Mouse (Mus musculus): ENCODE results near the gene Amhr2. TPM values are rescaled to one million over a fixed set of nuclear protein-coding genes. Genes with fewer than 3 reads are reported as not detected.

Amhr2 gene
- polyA plus RNA-seq, 1 experiment: 0.08 TPM

GRCm38 (mm10) chr15:102420986-102421385 is 24.2 kb upstream of the Amhr2 start:
- TF ChIP-seq TAL1 (IDR thresholded peaks at IDR 0.05; ENCODE audit: low read length) (no peak), GATA1 (IDR thresholded peaks at IDR 0.05; ENCODE audit: low read length) (no peak)
- Histone ChIP-seq H3K27me3 (ENCODE audit: control insufficient read depth) (no peaks in the 10 kb centered on the region), H3K4me3 (replicated peaks) (no peak overlapping the region), H3K9me3 (ENCODE audit: control insufficient read depth, low read length) (no peaks in the 10 kb centered on the region), H3K4me1 (ENCODE audit: control insufficient read depth) (no peaks in the 10 kb centered on the region; the same call in 1 of the 2 replicates), H3K36me3 (ENCODE audit: control insufficient read depth) (peaks cover 79% of the 10 kb centered on the region)

- no peaks in the 10 kb centered on the region; the same call in 1 of the 2 replicates for H3K4me1 ChIP-seq (ENCODE audit: control insufficient read depth)
- H3K36me3 ChIP-seq (ENCODE audit: control insufficient read depth): peaks cover 81% of the 10 kb centered on the region
- H3K27me3 ChIP-seq (ENCODE audit: control insufficient read depth): no peaks in the 10 kb centered on the region
- H3K4me3 ChIP-seq (replicated peaks): no peak overlapping the region
- H3K9me3 ChIP-seq (ENCODE audit: control insufficient read depth, low read length): no peaks in the 10 kb centered on the region
- TF ChIP-seq TAL1 (IDR thresholded peaks at IDR 0.05; ENCODE audit: low read length) (no peak), GATA1 (IDR thresholded peaks at IDR 0.05; ENCODE audit: low read length) (no peak)
Measured at GRCm38 (mm10) chr15:102421437-102421836, 23.7 kb upstream of the Amhr2 start.

- no peaks in the 10 kb centered on the region for H3K9me3 ChIP-seq (ENCODE audit: control insufficient read depth, low read length)
- H3K4me3 ChIP-seq (replicated peaks): no peak overlapping the region
- H3K27me3 ChIP-seq (ENCODE audit: control insufficient read depth): no peaks in the 10 kb centered on the region
- TF ChIP-seq GATA1 (IDR thresholded peaks at IDR 0.05; ENCODE audit: low read length) (no peak), TAL1 (IDR thresholded peaks at IDR 0.05; ENCODE audit: low read length) (no peak)
- no peaks in the 10 kb centered on the region; the same call in 1 of the 2 replicates for H3K4me1 ChIP-seq (ENCODE audit: control insufficient read depth)
- H3K36me3 ChIP-seq (ENCODE audit: control insufficient read depth): peaks cover 82% of the 10 kb centered on the region
Measured at GRCm38 (mm10) chr15:102423602-102424240, 21.4 kb upstream of the Amhr2 start.

GRCm38 (mm10) chr15:102424657-102425056 is 20.5 kb upstream of the Amhr2 start:
- Histone ChIP-seq H3K4me3 (replicated peaks) (no peak overlapping the region), H3K9me3 (ENCODE audit: control insufficient read depth, low read length) (no peaks in the 10 kb centered on the region), H3K4me1 (ENCODE audit: control insufficient read depth) (no peaks in the 10 kb centered on the region; the same call in 1 of the 2 replicates), H3K36me3 (ENCODE audit: control insufficient read depth) (peaks cover 82% of the 10 kb centered on the region), H3K27me3 (ENCODE audit: control insufficient read depth) (no peaks in the 10 kb centered on the region)
- TF ChIP-seq TAL1 (IDR thresholded peaks at IDR 0.05; ENCODE audit: low read length) (no peak), GATA1 (IDR thresholded peaks at IDR 0.05; ENCODE audit: low read length) (no peak)

- Histone ChIP-seq H3K4me1 (ENCODE audit: control insufficient read depth) (no peaks in the 10 kb centered on the region), H3K36me3 (ENCODE audit: control insufficient read depth) (peaks cover 90% of the 10 kb centered on the region)
- TF ChIP-seq GATA1 (IDR thresholded peaks at IDR 0.05; ENCODE audit: low read length) (no peak), TAL1 (IDR thresholded peaks at IDR 0.05; ENCODE audit: low read length) (no peak)
Measured at GRCm38 (mm10) chr15:102426963-102427362, 18.2 kb upstream of the Amhr2 start.

GRCm38 (mm10) chr15:102432046-102432445 is 13.1 kb upstream of the Amhr2 start:
- H3K36me3 ChIP-seq (ENCODE audit: control insufficient read depth): peaks cover 95% of the 10 kb centered on the region
- H3K4me1 ChIP-seq (ENCODE audit: control insufficient read depth): no peaks in the 10 kb centered on the region
- no peaks in the 10 kb centered on the region for H3K27me3 ChIP-seq (ENCODE audit: control insufficient read depth)
- no peak overlapping the region for H3K4me3 ChIP-seq (replicated peaks)
- TF ChIP-seq GATA1 (IDR thresholded peaks at IDR 0.05; ENCODE audit: low read length) (no peak), TAL1 (IDR thresholded peaks at IDR 0.05; ENCODE audit: low read length) (no peak)
- no peaks in the 10 kb centered on the region for H3K9me3 ChIP-seq (ENCODE audit: control insufficient read depth, low read length)

More at GRCm38 (mm10) chr15:102426963-102427362, 18.2 kb upstream of the Amhr2 start:
- Histone ChIP-seq H3K27me3 (ENCODE audit: control insufficient read depth) (no peaks in the 10 kb centered on the region), H3K4me3 (replicated peaks) (no peak overlapping the region), H3K9me3 (ENCODE audit: control insufficient read depth, low read length) (no peaks in the 10 kb centered on the region)

- Histone ChIP-seq H3K9me3 (ENCODE audit: control insufficient read depth, low read length) (no peaks in the 10 kb centered on the region), H3K4me3 (replicated peaks) (no peak overlapping the region), H3K27me3 (ENCODE audit: control insufficient read depth) (no peaks in the 10 kb centered on the region), H3K4me1 (ENCODE audit: control insufficient read depth) (no peaks in the 10 kb centered on the region), H3K36me3 (ENCODE audit: control insufficient read depth) (peaks cover 87% of the 10 kb centered on the region)
- TF ChIP-seq TAL1 (IDR thresholded peaks at IDR 0.05; ENCODE audit: low read length) (no peak), GATA1 (IDR thresholded peaks at IDR 0.05; ENCODE audit: low read length) (no peak)
Measured at GRCm38 (mm10) chr15:102433173-102433572, 12.0 kb upstream of the Amhr2 start.

- TF ChIP-seq TAL1 (IDR thresholded peaks at IDR 0.05; ENCODE audit: low read length): no peak
- TF ChIP-seq GATA1 (IDR thresholded peaks at IDR 0.05; ENCODE audit: low read length): no peak
- peaks cover 3% of the 10 kb centered on the region for H3K36me3 ChIP-seq (ENCODE audit: control insufficient read depth)
- H3K27me3 ChIP-seq (ENCODE audit: control insufficient read depth): no peaks in the 10 kb centered on the region; the same call in 1 of the 2 replicates
- H3K9me3 ChIP-seq (ENCODE audit: control insufficient read depth, low read length): no peaks in the 10 kb centered on the region
- H3K4me1 ChIP-seq (ENCODE audit: control insufficient read depth): peaks cover 12% of the 10 kb centered on the region
- H3K4me3 ChIP-seq (replicated peaks): no peak overlapping the region
Measured at GRCm38 (mm10) chr15:102442490-102442889, 2.7 kb upstream of the Amhr2 start.

- Histone ChIP-seq H3K9me3 (ENCODE audit: control insufficient read depth, low read length) (no peaks in the 10 kb centered on the region), H3K4me3 (replicated peaks) (no peak overlapping the region)
- TF ChIP-seq TAL1 (IDR thresholded peaks at IDR 0.05; ENCODE audit: low read length) (no peak), GATA1 (IDR thresholded peaks at IDR 0.05; ENCODE audit: low read length) (no peak)
Measured at GRCm38 (mm10) chr15:102446448-102446847, 1.3 kb downstream of the Amhr2 start.

More at GRCm38 (mm10) chr15:102446448-102446847, 1.3 kb downstream of the Amhr2 start:
- H3K27me3 ChIP-seq (ENCODE audit: control insufficient read depth): no peaks in the 10 kb centered on the region; the same call in 1 of the 2 replicates
- peaks cover 14% of the 10 kb centered on the region for H3K4me1 ChIP-seq (ENCODE audit: control insufficient read depth)
- H3K36me3 ChIP-seq (ENCODE audit: control insufficient read depth): no peaks in the 10 kb centered on the region
